Comparison of ENCODE assay signal across 8 mouse cellular contexts in genomic region chr4:116707666-116708065, GRCm38 (mm10). TPM values are rescaled to one million over a fixed set of nuclear protein-coding genes. Genes with fewer than 3 reads are reported as not detected.
DNase-seq lines count a peak whose midpoint lies in the region; ATAC-seq and TF ChIP-seq lines count a peak whose summit lies in the region.

No protein-coding gene starts in this region.

- H3K27ac ChIP-seq in kidney, embryonic 14.5 days (ENCODE audit: low read depth, low read length) = no peak overlapping the region
- H3K27ac ChIP-seq in limb, embryonic 14.5 days (replicated peaks; ENCODE audit: low read depth, low read length) = no peak overlapping the region
- H3K27ac ChIP-seq in stomach, embryonic 15.5 days = no peak overlapping the region

- no peaks in the 10 kb centered on the region for H3K9me3 ChIP-seq in kidney, embryonic 14.5 days (ENCODE audit: control insufficient read depth, low read length)
- no peaks in the 10 kb centered on the region for H3K9me3 ChIP-seq in G1E (replicated peaks)
- H3K9me3 ChIP-seq in limb, embryonic 14.5 days (ENCODE audit: control insufficient read depth, low read length) = no peaks in the 10 kb centered on the region
- H3K9me3 ChIP-seq in stomach, embryonic 15.5 days = no peaks in the 10 kb centered on the region

- peak overlapping the region; percentile 69 for H3K4me3 ChIP-seq in kidney, embryonic 14.5 days (ENCODE audit: low read length)
- H3K4me3 ChIP-seq in G1E (ENCODE audit: low read depth, low read length) = peak overlapping the region; percentile 72
- H3K4me3 ChIP-seq in limb, embryonic 14.5 days (replicated peaks; ENCODE audit: low read length) = peak overlapping the region; percentile 63
- H3K4me3 ChIP-seq in stomach, embryonic 15.5 days (replicated peaks) = peak overlapping the region; percentile 71

- DNase-seq in kidney, postnatal 10 days = no peak
- DNase-seq in G1E (ENCODE audit: low spot score) = no peak
- DNase-seq in limb, embryonic 14.5 days (ENCODE audit: low spot score) = no peak
- no peak for DNase-seq in urinary bladder, postnatal 14 days (ENCODE audit: low spot score)
- no peak for DNase-seq in ovary, postnatal 36 days (ENCODE audit: low spot score)

- peaks cover 7% of the 10 kb centered on the region for H3K36me3 ChIP-seq in kidney, embryonic 14.5 days (ENCODE audit: control insufficient read depth, insufficient read depth, low read length)
- peaks cover 48% of the 10 kb centered on the region for H3K36me3 ChIP-seq in G1E (replicated peaks)
- H3K36me3 ChIP-seq in limb, embryonic 14.5 days (ENCODE audit: control insufficient read depth, insufficient read depth, low read length) = peaks cover 12% of the 10 kb centered on the region
- no peaks in the 10 kb centered on the region for H3K36me3 ChIP-seq in stomach, embryonic 15.5 days

- 0 out of 2 replicates have a peak, but pooled peaks have one; percentile 8 for ATAC-seq in kidney, embryonic 14.5 days (ENCODE audit: low FRiP score, low TSS enrichment)
- ATAC-seq in G1E (ENCODE audit: extremely low read depth, insufficient number of reproducible peaks, low FRiP score, poor library complexity, severe bottlenecking) = no peak
- 0 out of 2 replicates have a peak, but pooled peaks have one; percentile 2 for ATAC-seq in erythroid progenitor cell, adult 5-6 weeks (replicated peaks; ENCODE audit: low FRiP score, poor library complexity, severe bottlenecking)
- no peak for ATAC-seq in limb, embryonic 14.5 days (ENCODE audit: low FRiP score, low read depth)
- ATAC-seq in stomach, embryonic 15.5 days (ENCODE audit: insufficient read depth, low FRiP score, low read depth) = no peak

- H3K4me2 ChIP-seq in kidney, embryonic 14.5 days (replicated peaks; ENCODE audit: low read depth, low read length) = peak overlapping the region; percentile 64
- peak overlapping the region; percentile 68 for H3K4me2 ChIP-seq in limb, embryonic 14.5 days (replicated peaks; ENCODE audit: low read depth, low read length, severe bottlenecking)
- peak overlapping the region; percentile 67 for H3K4me2 ChIP-seq in stomach, embryonic 15.5 days

- H3K9ac ChIP-seq in kidney, embryonic 14.5 days (ENCODE audit: low read depth, low read length) = peak overlapping the region; percentile 65
- H3K9ac ChIP-seq in limb, embryonic 14.5 days (ENCODE audit: low read depth, low read length, severe bottlenecking) = peak overlapping the region; percentile 65
- H3K9ac ChIP-seq in stomach, embryonic 15.5 days = peak overlapping the region; percentile 39; the same call in 1 of the 2 replicates

- WGBS in kidney, embryonic 14.5 days = 18% methylated on average over 9 of the region's 9 CpGs
- 19% methylated on average over 9 of the region's 9 CpGs for WGBS in limb, embryonic 14.5 days
- WGBS in stomach, embryonic 15.5 days = 14% methylated on average over 9 of the region's 9 CpGs

- no peak for TF ChIP-seq POLR2A in limb, embryonic 14.5 days (IDR thresholded peaks at IDR 0.05; ENCODE audit: borderline replicate concordance, extremely low read depth, insufficient read depth, insufficient read length)

- H3K27me3 ChIP-seq in kidney, embryonic 14.5 days (ENCODE audit: control insufficient read depth, insufficient read depth, low read length) = no peaks in the 10 kb centered on the region
- H3K27me3 ChIP-seq in G1E (ENCODE audit: insufficient read depth, low read length) = no peaks in the 10 kb centered on the region
- no peaks in the 10 kb centered on the region for H3K27me3 ChIP-seq in limb, embryonic 14.5 days (ENCODE audit: control insufficient read depth, insufficient read depth, low read length)
- H3K27me3 ChIP-seq in stomach, embryonic 15.5 days (replicated peaks) = no peaks in the 10 kb centered on the region

- H3K4me1 ChIP-seq in kidney, embryonic 14.5 days (ENCODE audit: control insufficient read depth, insufficient read depth, low read length) = 0 out of 2 replicates have a peak, but pooled peaks cover 6% of the 10 kb centered on the region
- H3K4me1 ChIP-seq in G1E (ENCODE audit: insufficient read depth, low read depth, low read length) = peaks cover 26% of the 10 kb centered on the region
- H3K4me1 ChIP-seq in limb, embryonic 14.5 days (ENCODE audit: control insufficient read depth, insufficient read depth, low read length) = peaks cover 3% of the 10 kb centered on the region; the same call in 1 of the 2 replicates
- peaks cover 4% of the 10 kb centered on the region; the same call in 1 of the 2 replicates for H3K4me1 ChIP-seq in stomach, embryonic 15.5 days

- no peak for TF ChIP-seq CTCF in G1E (IDR thresholded peaks at IDR 0.05; ENCODE audit: low read depth, low read length)

RNA-seq across cellular contexts. Expression of gene Mmachc, which starts 0.5 kb away (rescaled TPM):
- polyA plus RNA-seq in kidney, embryonic 14.5 days (2014; fragmentation: Nextera tagmentation; extraction: Ambion mirVana) = 19.7 and 25.5 TPM in 2 replicates
- total RNA-seq in G1E (2014; fragmentation: Nextera tagmentation) = 48.9 and 53.1 TPM in 2 replicates
- 13.9 and 19.6 TPM in 2 replicates for total RNA-seq in G1E (2017)
- polyA plus RNA-seq in G1E (2012) = 1.6 and 1.8 TPM in 2 replicates
- 2.9 and 12.6 TPM in 2 replicates for total RNA-seq in erythroid progenitor cell, adult 5-6 weeks (2015; ENCODE audit: low replicate concordance)
- 1.5 and 3.6 TPM in 2 replicates for total RNA-seq in erythroid progenitor cell, adult 5-6 weeks (2017; ENCODE audit: low replicate concordance)
- polyA plus RNA-seq in limb, embryonic 14.5 days (2012; rRNA removed) = 18.1 and 18.4 TPM in 2 replicates
- polyA plus RNA-seq in limb, embryonic 14.5 days (2014; fragmentation: Nextera tagmentation; extraction: Ambion mirVana) = 7.6 and 9.0 TPM in 2 replicates
- polyA plus RNA-seq in stomach, embryonic 15.5 days (2015; fragmentation: Nextera tagmentation; extraction: Ambion mirVana) = 23.5 and 24.5 TPM in 2 replicates

RNA-seq across cellular contexts. Expression of gene Ccdc163, which starts 0.6 kb away (rescaled TPM):
- 36.9 and 39.6 TPM in 2 replicates for polyA plus RNA-seq in kidney, embryonic 14.5 days (2014; fragmentation: Nextera tagmentation; extraction: Ambion mirVana)
- total RNA-seq in G1E (2014; fragmentation: Nextera tagmentation) (25.6 and 44.0 TPM in 2 replicates), G1E (2017) (20.4 and 28.5 TPM in 2 replicates)
- polyA plus RNA-seq in G1E (2012) = 2.6 and 4.0 TPM in 2 replicates
- total RNA-seq in erythroid progenitor cell, adult 5-6 weeks (2015; ENCODE audit: low replicate concordance) = 61.2 and 127 TPM in 2 replicates
- total RNA-seq in erythroid progenitor cell, adult 5-6 weeks (2017; ENCODE audit: low replicate concordance) = 11.7 and 21.4 TPM in 2 replicates
- polyA plus RNA-seq in limb, embryonic 14.5 days (2012; rRNA removed) = 53.7 and 70.4 TPM in 2 replicates
- polyA plus RNA-seq in limb, embryonic 14.5 days (2014; fragmentation: Nextera tagmentation; extraction: Ambion mirVana) = 21.2 and 24.3 TPM in 2 replicates
- polyA plus RNA-seq in stomach, embryonic 15.5 days (2015; fragmentation: Nextera tagmentation; extraction: Ambion mirVana) = 23.9 and 27.7 TPM in 2 replicates

RNA-seq across cellular contexts. Expression of gene Tesk2, which starts 13.1 kb away (rescaled TPM):
- 4.6 and 7.4 TPM in 2 replicates for polyA plus RNA-seq in kidney, embryonic 14.5 days (2014; fragmentation: Nextera tagmentation; extraction: Ambion mirVana)
- total RNA-seq in G1E (2014; fragmentation: Nextera tagmentation) (5.1 and 6.6 TPM in 2 replicates), G1E (2017) (4.8 TPM in 2 replicates)
- polyA plus RNA-seq in G1E (2012) = 1.3 and 1.5 TPM in 2 replicates
- 5.0 and 17.2 TPM in 2 replicates for total RNA-seq in erythroid progenitor cell, adult 5-6 weeks (2015; ENCODE audit: low replicate concordance)
- 2.8 and 3.6 TPM in 2 replicates for total RNA-seq in erythroid progenitor cell, adult 5-6 weeks (2017; ENCODE audit: low replicate concordance)
- 7.3 and 8.5 TPM in 2 replicates for polyA plus RNA-seq in limb, embryonic 14.5 days (2012; rRNA removed)
- polyA plus RNA-seq in limb, embryonic 14.5 days (2014; fragmentation: Nextera tagmentation; extraction: Ambion mirVana) = 9.2 and 10.3 TPM in 2 replicates
- 5.8 and 7.3 TPM in 2 replicates for polyA plus RNA-seq in stomach, embryonic 15.5 days (2015; fragmentation: Nextera tagmentation; extraction: Ambion mirVana)

RNA-seq across cellular contexts. Expression of gene Prdx1, which starts 22.3 kb away (rescaled TPM):
- 1,503 and 1,977 TPM in 2 replicates for polyA plus RNA-seq in kidney, embryonic 14.5 days (2014; fragmentation: Nextera tagmentation; extraction: Ambion mirVana)
- 113 and 129 TPM in 2 replicates for total RNA-seq in G1E (2014; fragmentation: Nextera tagmentation)
- 298 and 303 TPM in 2 replicates for total RNA-seq in G1E (2017)
- 14.8 and 16.1 TPM in 2 replicates for polyA plus RNA-seq in G1E (2012)
- 99.3 and 104 TPM in 2 replicates for total RNA-seq in erythroid progenitor cell, adult 5-6 weeks (2015; ENCODE audit: low replicate concordance)
- 39.4 and 52.6 TPM in 2 replicates for total RNA-seq in erythroid progenitor cell, adult 5-6 weeks (2017; ENCODE audit: low replicate concordance)
- 336 and 418 TPM in 2 replicates for polyA plus RNA-seq in limb, embryonic 14.5 days (2012; rRNA removed)
- 1,041 and 1,088 TPM in 2 replicates for polyA plus RNA-seq in limb, embryonic 14.5 days (2014; fragmentation: Nextera tagmentation; extraction: Ambion mirVana)
- polyA plus RNA-seq in stomach, embryonic 15.5 days (2015; fragmentation: Nextera tagmentation; extraction: Ambion mirVana) = 1,377 and 1,420 TPM in 2 replicates

RNA-seq across cellular contexts. Expression of gene Akr1a1, which starts 56.2 kb away (rescaled TPM):
- 730 and 751 TPM in 2 replicates for polyA plus RNA-seq in kidney, embryonic 14.5 days (2014; fragmentation: Nextera tagmentation; extraction: Ambion mirVana)
- total RNA-seq in G1E (2014; fragmentation: Nextera tagmentation) (361 and 367 TPM in 2 replicates), G1E (2017) (830 and 919 TPM in 2 replicates)
- 138 and 154 TPM in 2 replicates for polyA plus RNA-seq in G1E (2012)
- total RNA-seq in erythroid progenitor cell, adult 5-6 weeks (2015; ENCODE audit: low replicate concordance) = 130 and 134 TPM in 2 replicates
- 99.1 and 124 TPM in 2 replicates for total RNA-seq in erythroid progenitor cell, adult 5-6 weeks (2017; ENCODE audit: low replicate concordance)
- 676 and 711 TPM in 2 replicates for polyA plus RNA-seq in limb, embryonic 14.5 days (2012; rRNA removed)
- 826 and 834 TPM in 2 replicates for polyA plus RNA-seq in limb, embryonic 14.5 days (2014; fragmentation: Nextera tagmentation; extraction: Ambion mirVana)
- 731 and 767 TPM in 2 replicates for polyA plus RNA-seq in stomach, embryonic 15.5 days (2015; fragmentation: Nextera tagmentation; extraction: Ambion mirVana)

Comparison
In these comparisons a context has a peak if more than half of its experiments do, and no peak if none do; other contexts are left out.
1. ATAC-seq: peak in kidney, embryonic 14.5 days (single experiment) and erythroid progenitor cell, adult 5-6 weeks (single experiment); none in G1E (single experiment), limb, embryonic 14.5 days (single experiment) and stomach, embryonic 15.5 days (single experiment).
2. Peak in every context shown above with its lines, with median percentiles within 50 percentile points of each other: H3K4me2 ChIP-seq, H3K4me3 ChIP-seq and H3K9ac ChIP-seq.